Mouse (Mus musculus): ENCODE results near the gene Krtap11-1. TPM values are rescaled to one million over a fixed set of nuclear protein-coding genes. Genes with fewer than 3 reads are reported as not detected.

Gene Krtap11-1
- polyA plus RNA-seq, 1 experiment: not detected

Other genes starting within 250 kb of the Krtap11-1 start
- gene Krtap21-1, start 167.3 kb downstream of the Krtap11-1 start, polyA plus RNA-seq (2012; rRNA removed): not detected in 2 replicates
- gene Krtap6-2, start 151.1 kb downstream of the Krtap11-1 start, polyA plus RNA-seq (2012; rRNA removed): not detected in 2 replicates
- not detected in 2 replicates for gene Krtap8-1, start 83.2 kb downstream of the Krtap11-1 start, polyA plus RNA-seq (2012; rRNA removed)
- gene Krtap7-1, start 62.9 kb downstream of the Krtap11-1 start, polyA plus RNA-seq (2012; rRNA removed): not detected in 2 replicates